Mouse (Mus musculus): ENCODE results near the gene Ptpn21.

- no peak for TF ChIP-seq CTCF (IDR thresholded peaks at IDR 0.05; ENCODE audit: insufficient read depth, low read length)
- TF ChIP-seq POLR2A (IDR thresholded peaks at IDR 0.05; ENCODE audit: borderline replicate concordance, extremely low read depth, low read depth, low read length) = no peak
Observed at GRCm38 (mm10) chr12:98656873-98657272, 80.3 kb downstream of the Ptpn21 start.
